Mouse (Mus musculus) gonadal fat pad, adult 2 months (tissue): Measurements from ENCODE around the gene Gpr19. TPM values are rescaled to one million over a fixed set of nuclear protein-coding genes. Genes with fewer than 3 reads are reported as not detected.

ENCODE experiments used
- DNase-seq: peaks from one replicate; pipeline ENCODE4 v3.0.0-alpha.2; 2012; ENCODE audit warnings: low read depth
- polyA plus RNA-seq: library from polyadenylated mRNA; depleted of rRNA; stranded (reverse); fragments of >200 nt; gene quantifications from 2 replicates; pipeline ENCODE4 v1.2.3, GENCODE M21; 2012

The Gpr19 gene
- polyA plus RNA-seq, 1 experiment, result 8.5 TPM

DNA sequence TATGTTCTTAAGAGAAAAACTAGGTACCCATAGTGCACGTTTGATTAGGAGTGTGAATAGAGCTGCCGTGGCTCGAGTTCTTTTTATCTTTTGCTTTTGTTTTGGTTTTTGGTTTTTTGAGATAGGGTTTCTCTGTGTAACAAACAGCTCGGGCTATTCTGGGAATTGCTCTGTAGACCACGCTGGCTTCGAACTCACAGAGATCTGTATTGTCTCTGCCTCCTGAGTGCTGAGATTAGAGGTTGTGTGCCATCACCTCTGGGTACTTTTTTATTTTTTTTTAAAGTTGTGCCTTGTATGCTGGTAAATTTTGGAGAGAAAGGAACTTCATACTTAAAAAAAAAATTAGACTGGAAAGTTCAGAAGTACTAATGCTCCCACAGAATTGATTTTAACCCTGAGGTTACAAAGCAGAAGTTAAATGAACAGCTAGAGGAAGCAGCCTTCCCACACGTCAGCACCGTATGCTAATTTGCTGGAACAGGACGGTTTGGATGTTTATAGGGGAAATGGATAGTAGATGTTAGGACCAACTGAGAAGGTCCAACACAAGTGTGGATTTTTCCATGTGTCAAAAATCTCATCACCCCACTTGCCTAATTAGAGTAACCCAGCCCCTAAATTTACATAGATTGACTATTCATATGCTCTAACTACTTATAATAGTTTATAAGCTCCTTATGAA is 24.3 kb upstream of the Gpr19 start:
- no peak for DNase-seq

DNA sequence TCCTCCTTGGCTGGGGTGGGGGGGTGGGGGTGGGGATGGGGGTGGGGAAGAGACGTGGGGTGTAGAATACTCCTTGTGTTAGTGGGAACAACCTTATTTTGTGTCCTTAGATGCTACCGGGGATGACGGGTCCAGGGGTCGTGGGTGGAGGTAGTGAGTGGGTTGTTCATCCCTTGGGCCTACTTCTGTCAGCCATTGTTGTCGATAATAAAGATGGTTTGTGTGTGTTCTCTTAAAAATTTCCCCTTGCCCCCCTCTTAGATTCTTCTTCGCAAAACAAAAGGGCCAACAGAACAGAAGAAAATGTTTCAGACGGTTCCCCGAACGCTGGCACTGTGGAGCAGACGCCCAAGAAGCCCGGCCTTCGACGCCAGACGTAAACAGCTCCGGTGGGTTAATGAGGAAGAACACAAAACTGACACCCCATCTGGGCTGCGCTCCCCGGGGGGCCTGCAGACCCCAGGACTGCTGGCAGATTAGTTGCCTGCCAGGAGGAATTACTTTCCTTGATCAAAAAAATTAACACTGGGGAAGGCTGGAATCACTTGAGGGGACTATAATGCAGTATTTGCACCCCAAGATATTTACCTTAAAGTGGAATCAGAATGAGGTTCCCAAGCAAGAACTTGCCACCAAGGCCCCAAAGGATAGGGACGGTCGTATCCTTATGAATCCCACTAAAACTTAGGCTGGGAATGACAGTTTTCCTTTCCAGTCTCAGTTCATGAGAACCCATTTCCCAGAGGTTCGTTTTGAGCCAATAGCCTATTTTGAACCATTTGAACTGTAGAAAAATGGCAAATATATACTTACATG is 23.5 kb upstream of the Gpr19 start:
- no peak for DNase-seq

DNA sequence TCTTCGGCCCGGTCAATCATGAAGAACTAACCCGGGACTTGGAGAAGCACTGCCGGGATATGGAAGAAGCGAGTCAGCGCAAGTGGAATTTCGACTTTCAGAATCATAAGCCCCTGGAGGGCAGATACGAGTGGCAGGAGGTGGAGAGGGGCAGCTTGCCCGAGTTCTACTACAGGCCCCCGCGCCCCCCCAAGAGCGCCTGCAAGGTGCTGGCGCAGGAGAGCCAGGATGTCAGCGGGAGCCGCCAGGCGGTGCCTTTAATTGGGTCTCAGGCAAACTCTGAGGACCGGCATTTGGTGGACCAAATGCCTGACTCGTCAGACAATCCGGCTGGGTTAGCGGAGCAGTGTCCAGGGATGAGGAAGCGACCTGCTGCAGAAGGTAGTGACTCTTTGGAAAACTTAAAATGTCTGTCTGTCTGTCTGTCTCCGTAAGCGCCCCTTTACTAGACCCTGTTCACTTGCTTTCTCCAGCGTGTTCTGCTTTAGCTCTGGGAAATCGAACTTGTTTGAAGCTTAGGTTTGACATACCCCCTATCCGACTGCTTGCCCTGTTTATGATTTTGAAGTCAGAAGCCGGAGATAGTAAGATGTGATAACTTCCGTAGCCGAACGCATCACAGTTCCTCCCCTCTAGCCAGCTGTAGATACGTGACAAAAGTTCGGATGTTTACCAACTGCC is 22.8 kb upstream of the Gpr19 start:
- no peak for DNase-seq

DNA sequence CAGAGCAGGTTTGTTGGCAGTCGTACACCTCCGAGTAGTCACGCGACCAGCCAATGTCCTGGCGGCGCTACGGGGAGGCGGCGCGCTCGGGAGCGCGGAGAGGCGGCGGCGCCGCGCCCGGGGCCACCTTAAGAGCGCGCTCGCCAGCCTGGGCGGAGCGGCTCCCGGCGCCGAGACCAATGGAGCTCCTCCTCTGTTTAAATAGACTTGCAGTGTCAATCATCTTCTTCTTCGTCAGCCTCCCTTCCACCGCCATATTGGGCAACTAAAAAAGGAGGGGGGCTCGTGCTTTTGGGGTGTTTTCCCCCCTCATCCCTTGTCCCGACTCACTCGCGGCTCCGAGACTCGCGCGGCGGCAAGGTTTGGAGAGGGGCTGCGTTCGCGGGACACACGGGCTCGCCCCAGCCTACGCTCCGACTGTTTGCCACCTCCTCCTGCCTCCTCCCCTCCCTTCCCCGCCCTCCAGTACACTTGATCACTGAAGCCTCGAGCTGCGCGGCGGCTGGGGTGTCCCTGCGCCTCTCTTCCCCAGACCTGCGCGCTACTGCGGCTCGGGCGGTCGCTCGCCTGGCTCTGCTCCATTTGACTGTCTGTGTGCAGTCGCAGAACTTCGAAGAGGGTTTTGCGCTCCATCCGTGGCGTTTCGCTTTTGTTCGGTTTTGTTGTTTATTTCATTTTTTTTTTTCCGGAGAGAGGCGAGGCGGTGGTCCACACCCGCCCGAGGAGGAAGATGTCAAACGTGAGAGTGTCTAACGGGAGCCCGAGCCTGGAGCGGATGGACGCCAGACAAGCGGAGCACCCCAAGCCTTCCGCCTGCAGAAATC is 22.0 kb upstream of the Gpr19 start, which contains the start of gene Cdkn1b:
Gene Cdkn1b, plus strand, starts transcription at position 212 of the 824 bp plus-strand sequence.
- DNase-seq, result no peak

DNA sequence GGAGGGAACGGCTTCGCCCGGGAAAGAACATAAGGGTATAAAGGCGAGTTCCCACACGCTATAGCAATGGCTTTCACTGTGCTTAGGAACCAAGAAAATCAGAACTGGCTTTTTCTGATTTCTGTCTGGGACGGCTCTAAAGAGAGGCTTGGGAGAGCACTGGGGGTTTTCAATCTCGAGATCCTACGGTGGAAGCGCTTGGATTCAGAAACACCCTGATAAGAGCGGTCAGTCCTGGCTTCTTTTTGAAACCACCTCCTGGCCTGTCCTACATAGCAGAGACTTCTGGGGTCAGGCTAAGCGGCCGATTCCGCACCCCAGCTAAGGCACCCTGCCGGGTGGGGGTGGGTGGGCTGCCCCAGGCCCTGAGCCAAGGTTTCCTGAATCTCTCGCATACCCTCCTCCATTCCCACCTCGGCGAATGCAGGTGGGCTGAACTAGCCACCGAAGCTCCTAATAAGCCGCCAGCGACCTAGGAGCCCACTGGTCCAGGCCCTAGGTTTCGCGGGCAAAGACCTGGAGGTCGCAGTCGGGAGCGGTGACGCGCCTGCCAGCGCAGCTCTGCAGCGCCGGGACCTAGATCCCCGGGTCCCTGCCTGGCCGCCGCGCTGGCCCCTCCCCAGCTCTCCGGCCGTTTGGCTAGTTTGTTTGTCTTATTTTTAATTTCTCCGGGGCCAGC is 21.3 kb upstream of the Gpr19 start:
- no peak for DNase-seq

DNA sequence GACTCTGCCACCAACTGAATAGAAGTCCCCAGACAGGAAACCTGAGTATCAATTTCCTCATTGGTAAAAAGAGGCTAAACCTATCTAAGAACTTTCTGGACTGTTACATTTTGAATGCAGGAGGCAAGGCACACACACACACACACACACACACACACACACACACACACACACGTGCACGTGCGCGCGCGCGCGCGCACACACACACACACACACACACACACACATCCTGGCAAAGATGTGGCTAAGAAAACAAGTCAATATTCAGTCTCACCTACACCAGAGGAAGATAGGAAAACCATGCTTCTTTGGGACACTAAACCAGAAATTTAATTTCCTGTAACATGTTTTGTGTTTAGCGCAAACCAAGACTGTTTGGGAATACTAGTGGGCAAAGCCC is 20.4 kb upstream of the Gpr19 start:
- no peak for DNase-seq

DNA sequence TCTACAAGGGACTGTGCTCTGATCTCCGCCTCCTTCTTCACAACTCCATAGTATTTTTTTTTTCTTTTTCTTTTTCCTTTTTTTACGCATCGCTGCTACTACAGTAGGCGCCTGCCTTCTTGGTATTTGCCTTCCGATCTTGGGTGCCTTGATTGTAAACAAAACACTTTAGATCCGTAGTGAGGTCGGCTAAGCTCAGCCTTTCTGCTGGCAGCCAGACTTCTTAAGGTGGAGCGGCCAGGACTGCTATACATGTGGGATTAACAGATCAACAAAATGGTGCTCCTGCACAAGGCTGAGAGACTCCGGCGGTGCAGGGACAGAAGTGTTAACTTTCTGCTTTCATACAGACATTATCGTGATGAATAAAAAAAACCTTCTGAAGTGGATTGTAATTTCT is 18.7 kb upstream of the Gpr19 start:
- DNase-seq, result no peak

DNA sequence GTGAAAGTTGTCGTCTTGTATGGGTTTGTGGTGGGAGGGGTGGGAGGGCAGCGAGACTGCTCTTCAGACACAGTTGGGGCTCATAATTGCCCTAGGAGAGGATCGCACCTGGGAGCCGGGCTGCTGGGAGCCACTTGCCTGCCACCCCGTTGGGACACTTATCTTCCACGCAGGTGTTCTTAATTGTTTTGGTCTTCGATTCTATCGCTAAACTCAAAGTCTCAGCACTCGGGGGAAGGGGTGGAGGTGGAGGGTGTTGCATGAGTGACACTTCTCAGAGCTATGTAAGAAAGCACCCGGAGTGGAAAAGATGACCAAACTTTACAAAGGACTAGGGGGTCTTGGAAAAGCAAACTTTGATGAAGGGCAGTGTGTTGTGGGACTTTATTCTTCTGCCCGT is 18.3 kb upstream of the Gpr19 start:
- DNase-seq, result no peak

DNA sequence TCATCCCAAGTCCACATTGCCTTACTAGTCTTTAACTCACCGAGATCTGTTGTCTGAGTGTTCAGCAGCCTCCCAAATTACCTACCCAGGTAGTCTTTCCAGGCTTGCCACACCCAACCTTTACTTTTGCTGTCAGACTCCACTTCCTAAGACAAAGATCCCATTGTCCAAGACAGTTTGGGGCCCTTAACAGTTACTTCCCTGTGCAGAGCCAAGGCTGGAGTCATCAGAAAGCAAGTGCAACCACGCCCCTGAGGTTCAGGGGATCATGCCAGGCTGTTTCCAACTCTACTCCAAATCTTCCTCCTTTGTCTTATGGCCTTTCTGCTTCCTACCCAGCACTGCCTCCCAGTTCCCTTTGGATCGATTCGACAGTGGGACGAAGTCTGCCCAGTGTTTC is 16.1 kb upstream of the Gpr19 start:
- DNase-seq, result no peak

DNA sequence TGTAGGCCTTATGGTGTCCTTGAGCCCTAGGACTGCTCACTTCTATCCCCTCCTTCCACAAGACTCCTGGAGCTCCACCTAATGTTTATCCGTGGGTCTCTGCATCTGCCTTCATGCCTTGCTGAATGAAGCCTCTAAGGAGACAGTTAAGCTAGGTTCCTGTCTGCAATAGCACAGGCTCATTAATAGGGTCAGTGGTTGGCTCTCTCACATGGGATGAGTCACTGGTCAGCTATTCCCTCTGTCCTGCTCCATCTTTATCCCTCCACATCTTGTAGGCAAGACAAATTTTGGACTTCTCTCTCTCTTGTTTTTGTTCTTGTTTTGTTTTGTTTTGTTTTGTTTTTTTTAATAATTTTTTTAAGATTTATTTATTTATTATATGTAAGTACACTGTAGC is 7.4 kb upstream of the Gpr19 start:
- DNase-seq, result no peak

DNA sequence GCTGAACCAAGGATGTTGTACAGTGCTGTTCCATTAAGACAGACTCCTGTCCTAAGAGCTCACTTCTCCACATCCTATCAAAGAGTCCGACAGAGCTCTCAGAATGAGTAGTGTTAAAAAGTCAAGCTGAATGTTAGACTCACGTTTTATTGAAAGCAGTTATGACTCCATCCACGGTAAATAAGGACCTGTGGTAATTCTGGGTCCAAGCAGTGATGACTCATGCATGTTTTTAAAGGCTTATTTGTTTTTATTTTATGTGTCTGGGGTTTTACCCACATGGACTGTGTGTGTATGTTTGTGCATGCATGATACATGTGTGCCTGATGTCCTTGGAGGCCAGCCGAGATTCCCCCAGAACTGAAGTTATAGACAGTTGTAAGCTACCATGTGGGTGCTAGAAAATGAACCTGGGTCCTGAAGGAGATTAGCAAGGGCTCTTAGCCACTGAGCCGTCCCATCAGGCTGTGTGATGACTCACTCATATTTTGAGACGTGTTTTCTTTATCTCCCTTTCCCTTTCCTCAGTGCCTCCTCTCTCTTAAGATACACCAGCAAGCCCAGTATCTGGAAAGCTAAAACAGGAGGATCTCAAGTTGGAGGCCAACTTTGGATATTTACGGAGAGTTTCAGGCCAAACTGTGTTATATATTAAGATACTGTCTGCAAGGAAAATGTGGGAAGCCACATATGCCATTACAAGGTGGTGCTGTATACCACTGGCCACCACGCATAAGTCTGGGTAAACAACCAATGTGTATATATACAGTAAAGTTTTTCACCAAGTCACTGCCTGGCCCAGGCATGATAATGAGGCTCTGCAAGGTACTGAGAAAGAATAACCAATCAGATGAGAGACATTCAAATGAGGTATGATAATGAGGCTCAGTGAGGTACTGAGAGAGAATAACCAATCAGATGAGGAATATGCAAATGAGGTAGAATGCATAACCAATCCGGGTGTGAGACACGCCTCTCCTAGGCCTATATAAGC is 5.8 kb upstream of the Gpr19 start:
- no peak for DNase-seq

DNA sequence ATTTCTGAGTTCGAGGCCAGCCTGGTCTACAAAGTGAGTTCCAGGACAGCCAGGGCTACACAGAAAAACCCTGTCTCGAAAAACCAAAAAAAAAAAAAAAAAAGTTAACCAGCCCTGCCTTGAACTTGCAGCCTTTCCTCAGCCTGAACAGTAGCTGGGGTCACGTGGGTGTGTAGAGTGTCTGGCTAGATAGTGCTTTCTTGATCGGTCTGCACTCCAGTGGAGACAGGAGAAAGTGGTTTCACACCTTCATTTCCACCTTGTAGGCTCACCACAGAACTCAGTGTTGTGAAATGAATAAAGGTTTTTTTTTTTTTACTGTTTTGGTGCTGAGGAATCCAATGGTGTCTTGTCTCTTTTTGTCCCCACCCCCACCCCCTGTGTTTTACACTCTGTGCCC is 5.0 kb upstream of the Gpr19 start:
- no peak for DNase-seq

DNA sequence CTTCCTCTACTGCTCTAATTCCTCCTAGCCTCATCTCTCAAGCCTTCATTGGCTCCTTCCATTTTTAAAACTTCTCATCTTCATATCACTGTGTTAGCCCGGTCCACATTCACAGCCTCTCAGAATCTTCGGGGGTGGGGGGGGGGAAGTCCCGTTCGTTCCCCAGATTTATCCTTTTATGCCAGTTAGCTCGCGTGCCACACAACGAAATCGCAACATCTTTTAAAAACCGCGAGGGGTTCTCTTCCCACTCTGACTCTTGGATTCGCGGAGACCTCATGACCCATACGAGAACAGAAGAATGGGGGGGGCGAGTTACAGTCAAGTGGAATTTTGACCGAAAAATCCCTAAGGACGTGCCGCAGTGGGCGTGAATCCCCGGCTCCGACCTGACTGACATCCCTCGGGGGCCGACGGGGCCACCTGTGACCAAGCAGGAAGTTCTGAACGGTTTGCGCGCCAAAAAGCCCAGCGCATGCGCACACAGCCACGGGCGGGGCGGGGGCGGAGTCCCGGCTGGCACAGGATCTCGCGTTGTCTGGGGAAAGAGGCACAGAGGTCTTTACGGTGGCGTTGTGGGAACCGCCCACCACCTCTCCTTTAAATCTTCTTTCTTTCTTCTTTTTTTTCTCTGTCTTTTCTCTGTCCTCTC is 809 bp downstream of the Gpr19 start:
- DNase-seq, result no peak

DNA sequence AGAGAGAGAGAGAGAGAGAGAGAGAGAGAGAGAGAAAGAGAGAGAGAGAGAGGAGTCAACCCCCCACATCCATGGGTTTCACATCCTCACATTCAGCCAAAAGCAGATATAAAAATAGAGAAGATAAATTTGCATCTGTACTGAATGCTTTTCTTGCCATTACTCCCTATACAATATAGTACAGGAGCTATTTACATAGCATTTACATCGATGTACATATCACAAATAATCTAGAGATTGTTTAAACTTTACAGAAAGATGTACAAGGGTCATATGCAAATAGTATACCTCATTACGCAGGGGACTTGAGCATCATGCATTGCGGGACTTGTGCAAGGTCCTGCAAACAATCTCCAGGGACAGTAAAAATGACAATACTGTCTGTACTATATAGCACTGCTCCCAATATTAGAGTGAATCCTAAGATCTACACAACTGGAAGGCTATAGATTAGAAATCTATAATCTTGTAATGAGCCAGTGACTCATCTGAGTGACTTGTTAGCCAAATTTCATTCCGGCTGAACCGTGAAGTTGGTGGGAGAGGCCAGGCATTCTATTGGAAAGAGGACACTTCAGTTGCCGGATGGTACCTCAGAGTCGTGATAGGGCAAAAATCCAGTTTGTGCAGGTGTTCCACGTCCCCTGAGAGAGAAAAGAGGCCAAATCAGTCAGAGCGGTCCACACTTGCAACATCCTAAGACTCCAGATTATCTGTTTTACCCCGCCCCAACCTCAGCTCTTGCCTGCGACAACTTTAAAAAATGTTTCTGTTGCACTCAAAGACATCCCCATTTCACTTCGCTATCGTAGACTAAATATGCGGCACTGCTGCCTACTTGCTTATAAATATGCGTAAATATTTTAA is 1.6 kb downstream of the Gpr19 start:
- no peak for DNase-seq

DNA sequence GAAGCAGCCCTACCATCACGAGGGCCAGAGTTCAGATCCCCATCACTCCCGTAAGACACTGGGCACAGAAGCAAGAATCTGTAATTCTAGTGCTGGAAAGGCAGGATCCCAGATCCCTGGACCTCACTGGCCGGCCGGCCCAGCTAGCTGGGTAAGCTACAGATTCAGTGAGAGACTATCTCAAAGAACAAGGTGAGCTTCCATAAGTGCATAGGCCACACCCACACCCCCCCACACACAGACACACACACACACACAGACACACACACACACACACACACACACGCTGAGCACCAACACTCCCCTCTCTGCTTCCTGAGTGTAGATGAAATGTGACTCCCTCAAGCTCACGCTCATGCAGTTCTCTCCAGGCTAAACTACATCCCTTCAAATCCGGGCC is 7.9 kb downstream of the Gpr19 start:
- DNase-seq, result no peak

DNA sequence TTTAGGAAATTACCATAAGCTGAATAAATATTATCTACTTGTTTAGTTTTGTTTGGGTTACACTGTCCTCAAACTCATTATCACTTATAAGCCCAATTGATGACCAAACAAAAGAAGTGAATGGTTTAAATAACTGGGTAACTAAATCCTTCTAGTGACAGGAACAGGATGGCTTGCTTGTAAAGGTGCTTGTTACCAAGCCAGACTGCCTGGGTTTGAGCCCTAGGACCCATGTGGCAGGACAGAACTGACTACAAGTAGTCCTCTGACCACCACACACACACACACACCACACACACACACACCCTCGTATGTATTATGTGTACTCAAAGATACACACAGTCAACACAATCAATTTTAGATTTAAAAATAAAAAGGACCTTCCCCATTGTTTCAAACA is 8.6 kb downstream of the Gpr19 start:
- DNase-seq, result no peak

DNA sequence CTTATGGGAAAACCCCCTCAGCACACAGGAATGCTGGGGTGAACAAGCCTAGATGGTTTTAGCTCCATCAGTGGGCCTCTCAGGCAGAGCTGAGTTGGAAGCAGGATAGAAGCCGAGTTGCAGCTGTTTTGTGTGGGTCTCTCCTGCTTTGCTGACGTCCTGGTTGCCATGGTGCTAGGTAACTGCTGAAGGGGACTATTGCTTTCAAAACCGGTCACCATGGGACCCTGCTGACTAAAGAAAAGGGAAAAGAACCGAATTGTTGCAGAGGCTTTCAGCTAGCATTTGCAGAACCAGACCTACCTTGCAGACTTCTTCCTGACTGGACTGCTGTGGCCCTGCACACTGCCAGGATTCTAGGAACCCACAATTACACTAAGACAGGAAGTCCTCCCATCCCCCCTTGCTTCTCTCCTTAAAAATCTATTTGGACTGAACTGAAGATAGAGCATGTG is 9.8 kb downstream of the Gpr19 start:
- no peak for DNase-seq

DNA sequence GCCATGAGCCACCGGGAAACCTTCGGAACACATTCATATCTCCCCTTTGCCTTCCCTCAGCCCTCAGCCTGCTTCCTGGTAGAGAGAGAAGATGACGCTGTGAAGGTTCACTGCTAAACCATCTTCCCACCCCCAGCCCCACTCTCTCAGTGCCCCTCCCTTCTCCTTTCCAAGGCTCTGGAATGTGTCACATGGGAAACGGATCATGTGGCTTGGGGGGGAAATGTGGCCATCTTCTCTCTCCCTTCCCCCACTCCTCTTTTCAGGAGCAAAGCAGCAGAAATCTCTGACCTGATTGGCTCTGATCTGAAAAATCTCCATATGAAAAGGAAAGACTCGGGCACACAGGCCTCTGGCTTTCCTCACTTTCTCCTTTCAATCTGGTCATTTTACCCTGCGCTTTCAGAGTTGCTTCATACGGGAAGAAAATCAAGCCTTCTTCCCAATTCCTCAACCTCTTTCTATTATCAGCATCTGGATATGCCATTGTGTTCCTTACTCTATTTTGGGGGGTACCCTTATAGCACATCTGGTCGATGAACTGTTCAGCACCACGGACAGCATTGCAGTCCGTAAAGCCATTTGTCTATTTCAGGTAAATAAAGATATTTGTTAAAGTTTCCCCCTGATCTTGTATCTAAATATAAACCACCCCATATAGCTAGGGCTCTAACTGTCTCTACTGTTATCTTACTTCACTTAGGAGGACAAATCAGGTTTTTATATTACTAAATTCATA is 10.5 kb downstream of the Gpr19 start:
- no peak for DNase-seq
